ENCODE assay signal across 25 mouse cellular contexts in the genomic region with DNA sequence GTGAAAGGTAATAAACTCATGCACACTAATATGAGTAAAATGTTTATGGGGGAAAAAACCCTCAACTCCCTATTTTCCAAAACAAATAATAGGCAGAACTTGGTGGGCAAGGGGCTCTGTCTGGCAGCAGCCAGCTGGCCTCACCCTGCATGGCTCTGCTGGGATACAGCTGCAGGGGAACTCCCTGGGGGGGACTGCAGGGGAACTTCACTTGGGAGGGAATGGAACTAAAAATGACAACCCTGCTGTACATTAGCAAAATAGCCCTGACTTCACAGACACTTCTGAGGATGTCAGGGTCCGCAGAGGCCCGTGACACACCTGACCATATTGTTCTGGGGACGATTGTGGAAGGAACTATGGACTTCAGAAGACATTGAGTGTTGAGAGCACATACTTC. TPM values are rescaled to one million over a fixed set of nuclear protein-coding genes. Genes with fewer than 3 reads are reported as not detected.
DNase-seq lines count a peak whose midpoint lies in the region; ATAC-seq and TF ChIP-seq lines count a peak whose summit lies in the region.
"Had no signal": no experiment of that assay in that cellular context is flagged by ENCODE, and none has a peak within 500 bp of the region (broad histone marks: within the 10 kb centered on the region; RNA-seq: fewer than 3 reads in every experiment).

No protein-coding gene starts in this region.

- no peaks in the 10 kb centered on the region for H3K9me3 ChIP-seq in hindbrain, embryonic 14.5 days (ENCODE audit: control insufficient read depth, low read length)
- H3K9me3 ChIP-seq in hindbrain, embryonic 10.5 days, result no peaks in the 10 kb centered on the region
- no peaks in the 10 kb centered on the region for H3K9me3 ChIP-seq in lung, embryonic 16.5 days (ENCODE audit: control insufficient read depth, low read length)
- H3K9me3 ChIP-seq: embryonic facial prominence, embryonic 13.5 days; forebrain, embryonic 12.5 days; heart, embryonic 15.5 days; liver, embryonic 15.5 days; neural tube, embryonic 12.5 days had no signal

- WGBS in hindbrain, embryonic 14.5 days, result 95% methylated on average over 3 of the region's 3 CpGs
- 89% methylated on average over 3 of the region's 3 CpGs for WGBS in hindbrain, embryonic 10.5 days
- 88% methylated on average over 3 of the region's 3 CpGs for WGBS in lung, embryonic 16.5 days

- no peak overlapping the region for H3K4me2 ChIP-seq in hindbrain, embryonic 14.5 days (replicated peaks)
- H3K4me2 ChIP-seq in lung, embryonic 16.5 days (ENCODE audit: low read depth, low read length), result no peak overlapping the region
- H3K4me2 ChIP-seq: forebrain, embryonic 12.5 days; liver, embryonic 15.5 days; midbrain, embryonic 11.5 days; neural tube, embryonic 12.5 days had no signal

- intact Hi-C loops in gastrocnemius, adult 2 months (cut with DNase I), result no loop called here

- DNase-seq in gastrocnemius, adult 2 months, result no peak
- no peak for DNase-seq in gastrocnemius, adult 18-20 months (ENCODE audit: low spot score)
- no peak for DNase-seq in hindbrain, embryonic 14.5 days (ENCODE audit: low spot score)
- DNase-seq in hindbrain, embryonic 10.5 days (ENCODE audit: low spot score), result no peak
- DNase-seq in lung, postnatal 10 days, result no peak
- DNase-seq in urinary bladder, postnatal 10 days (ENCODE audit: low spot score), result no peak
- DNase-seq: cerebellum, adult 11 months; cerebellum, adult 9-10 months; cerebellum, postnatal 36 days; embryo, embryonic 11 days; gastrocnemius, postnatal 36 days; heart, postnatal 4 days; layer of hippocampus, postnatal 36 days; left cerebral cortex, postnatal 4 days; lung, embryonic 14.5 days; right cerebral cortex, postnatal 4 days; thymus, postnatal 4 days had no signal

- ATAC-seq in hindbrain, embryonic 14.5 days (ENCODE audit: low FRiP score), result no peak
- ATAC-seq in lung, embryonic 16.5 days (ENCODE audit: low read depth), result no peak
- ATAC-seq: midbrain, embryonic 16.5 days had no signal

- peak overlapping the region; percentile 92 for H3K27ac ChIP-seq in gastrocnemius, adult 2 months
- H3K27ac ChIP-seq in hindbrain, embryonic 14.5 days, result peak overlapping the region; percentile 63; the same call in 1 of the 2 replicates
- H3K27ac ChIP-seq in hindbrain, embryonic 10.5 days, result no peak overlapping the region
- peak overlapping the region; percentile 13; the same call in 1 of the 2 replicates for H3K27ac ChIP-seq in lung, embryonic 16.5 days (ENCODE audit: low read length)
- H3K27ac ChIP-seq: forebrain, embryonic 12.5 days; liver, embryonic 15.5 days; neural tube, embryonic 12.5 days had no signal

- no peak overlapping the region for H3K9ac ChIP-seq in hindbrain, embryonic 14.5 days
- no peak overlapping the region for H3K9ac ChIP-seq in lung, embryonic 16.5 days (ENCODE audit: low read length)
- H3K9ac ChIP-seq: embryonic facial prominence, embryonic 13.5 days; forebrain, embryonic 12.5 days; heart, embryonic 15.5 days; liver, embryonic 15.5 days; lung, embryonic 14.5 days; neural tube, embryonic 12.5 days had no signal

- H3K4me3 ChIP-seq in gastrocnemius, adult 2 months, result peak overlapping the region; percentile 67; the same call in 1 of the 2 replicates
- no peak overlapping the region for H3K4me3 ChIP-seq in hindbrain, embryonic 14.5 days (replicated peaks; ENCODE audit: low read length)
- H3K4me3 ChIP-seq in hindbrain, embryonic 10.5 days, result no peak overlapping the region
- no peak overlapping the region for H3K4me3 ChIP-seq in lung, embryonic 16.5 days (ENCODE audit: low read length)
- H3K4me3 ChIP-seq: embryonic facial prominence, embryonic 13.5 days; forebrain, embryonic 12.5 days; liver, embryonic 15.5 days; neural tube, embryonic 12.5 days had no signal

- no peaks in the 10 kb centered on the region for H3K27me3 ChIP-seq in hindbrain, embryonic 14.5 days (ENCODE audit: control insufficient read depth, insufficient read depth, low read length)
- peaks cover 11% of the 10 kb centered on the region for H3K27me3 ChIP-seq in hindbrain, embryonic 10.5 days (ENCODE audit: insufficient read depth, poor library complexity, severe bottlenecking)
- H3K27me3 ChIP-seq in lung, embryonic 16.5 days (ENCODE audit: control insufficient read depth, insufficient read depth, low read depth, low read length), result no peaks in the 10 kb centered on the region
- H3K27me3 ChIP-seq: embryonic facial prominence, embryonic 13.5 days; forebrain, embryonic 12.5 days; heart, embryonic 15.5 days; liver, embryonic 15.5 days; neural tube, embryonic 12.5 days had no signal

- 0 out of 2 replicates have a peak, but pooled peaks cover 4% of the 10 kb centered on the region for H3K4me1 ChIP-seq in hindbrain, embryonic 14.5 days (replicated peaks; ENCODE audit: control insufficient read depth, insufficient read depth, low read length)
- H3K4me1 ChIP-seq in hindbrain, embryonic 10.5 days (replicated peaks), result peaks cover 44% of the 10 kb centered on the region
- peaks cover 27% of the 10 kb centered on the region for H3K4me1 ChIP-seq in lung, embryonic 16.5 days (replicated peaks; ENCODE audit: control insufficient read depth, insufficient read depth, low read length)
- H3K4me1 ChIP-seq: liver, embryonic 15.5 days had no signal

- TF ChIP-seq CTCF in gastrocnemius, adult 2 months (IDR thresholded peaks at IDR 0.05), result no peak

- no peaks in the 10 kb centered on the region for H3K36me3 ChIP-seq in hindbrain, embryonic 14.5 days (replicated peaks; ENCODE audit: control insufficient read depth, insufficient read depth)
- no peaks in the 10 kb centered on the region for H3K36me3 ChIP-seq in hindbrain, embryonic 10.5 days
- H3K36me3 ChIP-seq in lung, embryonic 16.5 days (ENCODE audit: control insufficient read depth, insufficient read depth, low read length), result no peaks in the 10 kb centered on the region
- H3K36me3 ChIP-seq: embryonic facial prominence, embryonic 13.5 days; forebrain, embryonic 12.5 days; heart, embryonic 15.5 days; liver, embryonic 15.5 days; neural tube, embryonic 12.5 days had no signal

RNA-seq across cellular contexts. Expression of gene Lgalsl, which starts 29.5 kb away (rescaled TPM):
- total RNA-seq in gastrocnemius, adult 2 months (2021), result 10 to 100 TPM; 72.0 to 79.2 TPM
- total RNA-seq in gastrocnemius, adult 18-20 months (2021), result 10 to 100 TPM; 69.7 to 76.0 TPM
- polyA plus RNA-seq in hindbrain, embryonic 14.5 days (2014; fragmentation: Nextera tagmentation; extraction: Ambion mirVana), result 62.6 and 88.1 TPM in 2 replicates
- polyA plus RNA-seq in hindbrain, embryonic 10.5 days (2016; fragmentation: Nextera tagmentation; extraction: Ambion mirVana), result 23.6 and 23.9 TPM in 2 replicates
- 47.3 and 51.8 TPM in 2 replicates for polyA plus RNA-seq in lung, embryonic 16.5 days (2015; fragmentation: Nextera tagmentation; extraction: Ambion mirVana)
